Mouse (Mus musculus) CD4-positive, CD25-positive, alpha-beta regulatory T cell, adult 2 months (primary cell): ENCODE measurements at regions not wholly inside any gene's neighbourhood (a gene's known extent, or its start where the extent isn't known, plus 50 kb on each side); places are given as distances from the start of the nearest gene placed in this dataset.
"Not testable (repeated sequence)": the region's sequence is repeated elsewhere in the genome, so short reads cannot be mapped to it uniquely, and the experiment has no call there.

Experiments used
- DNase-seq: peaks from one replicate; pipeline ENCODE4 v3.0.0-alpha.2; 2012; ENCODE audit warnings: low read depth, low spot score

GRCm38 (mm10) chrX:159066212-159066611, 143.9 kb upstream of the Rps6ka3 start:
- DNase-seq, result no peak

DNA sequence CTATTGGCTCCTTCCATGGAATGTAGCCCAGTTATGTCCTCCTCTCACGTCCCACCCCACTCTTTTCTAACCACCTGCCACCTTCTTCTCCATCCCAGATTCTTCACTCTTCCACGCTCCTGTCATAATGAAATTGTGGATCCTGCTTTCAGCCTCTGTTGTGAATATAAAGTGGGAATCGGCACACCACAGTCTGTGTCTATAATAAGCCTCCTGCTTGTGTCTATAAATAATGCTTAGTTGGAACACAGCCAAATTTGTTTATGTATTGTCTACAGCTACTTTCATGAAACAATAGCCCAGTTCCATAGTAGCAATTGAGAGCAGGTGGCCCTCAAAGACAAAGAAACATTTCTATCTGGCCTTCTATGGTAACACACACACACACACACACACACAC, 137.5 kb upstream of the Rps6ka3 start:
- DNase-seq, result no peak

GRCm38 (mm10) chrX:159073533-159073932, 136.6 kb upstream of the Rps6ka3 start:
- DNase-seq, result no peak

GRCm38 (mm10) chrX:159080508-159080907, 129.6 kb upstream of the Rps6ka3 start:
- DNase-seq, result peak; percentile 54

- DNase-seq, result not testable (repeated sequence)
These were observed 99.5 kb upstream of the Rps6ka3 start for GRCm38 (mm10) chrX:159110651-159111050.

DNA sequence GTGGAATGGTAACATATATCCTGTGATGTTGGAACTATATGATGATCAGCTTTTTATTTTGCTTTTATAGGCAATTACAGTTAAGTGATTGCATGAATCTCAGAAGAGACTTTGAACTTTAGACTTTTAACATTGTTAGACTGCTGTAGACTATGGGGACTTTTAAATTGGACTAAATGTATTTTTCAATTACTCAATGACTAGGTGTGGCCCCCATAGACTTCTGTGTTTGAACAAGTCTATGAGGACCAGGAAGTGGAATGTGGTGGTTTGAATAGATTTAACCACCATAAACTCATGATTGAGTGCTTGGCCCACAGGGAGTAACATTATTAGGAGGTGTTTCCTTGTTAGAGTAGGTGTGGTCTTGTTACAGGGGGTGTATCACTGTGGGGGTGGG, 93.9 kb upstream of the Rps6ka3 start:
- DNase-seq, result no peak

- no peak for DNase-seq
These were observed 69.6 kb upstream of the Rps6ka3 start for GRCm38 (mm10) chrX:159140554-159140953.

DNA sequence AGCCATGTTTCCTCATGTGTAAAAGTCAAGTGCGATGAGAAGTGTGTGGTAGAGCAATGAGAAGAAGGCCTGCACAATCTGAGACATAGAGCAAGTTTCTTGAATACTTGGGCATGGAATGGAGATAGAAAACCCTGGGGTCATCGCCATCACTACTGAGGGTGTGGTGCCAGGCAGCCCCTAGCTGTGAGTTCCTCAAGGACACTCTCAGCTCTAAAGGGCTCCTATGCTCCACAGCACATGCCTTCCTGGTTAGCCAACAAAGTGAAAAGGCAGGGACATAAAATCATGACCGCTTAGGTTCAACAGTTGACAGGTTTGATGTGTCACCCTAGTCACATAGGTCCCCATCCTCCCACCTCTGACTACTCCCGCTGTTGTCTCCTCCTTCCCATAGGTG, 66.8 kb upstream of the Rps6ka3 start:
- DNase-seq, result no peak

GRCm38 (mm10) chrX:159144674-159145073, 65.4 kb upstream of the Rps6ka3 start:
- DNase-seq, result no peak

DNA sequence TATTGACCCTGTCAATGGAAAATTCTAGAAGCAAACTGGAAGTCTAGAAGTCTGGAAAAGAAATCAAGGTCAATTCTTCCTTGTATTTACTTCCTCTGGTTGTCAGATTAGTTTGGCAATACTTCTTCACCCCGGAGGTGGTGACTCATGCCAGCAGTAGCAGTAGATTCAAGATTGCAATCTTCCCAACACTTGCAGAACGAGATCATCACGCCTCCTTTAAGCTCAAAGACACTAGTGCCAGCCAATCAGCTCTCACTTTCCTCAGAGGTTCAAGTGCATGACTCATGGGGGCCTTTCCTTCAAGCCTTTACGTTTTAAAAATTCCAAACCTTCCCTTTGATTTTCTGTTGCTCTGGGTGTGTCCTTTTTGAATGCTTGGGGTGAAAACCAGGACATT, 64.9 kb upstream of the Rps6ka3 start:
- DNase-seq, result peak; percentile 17

DNA sequence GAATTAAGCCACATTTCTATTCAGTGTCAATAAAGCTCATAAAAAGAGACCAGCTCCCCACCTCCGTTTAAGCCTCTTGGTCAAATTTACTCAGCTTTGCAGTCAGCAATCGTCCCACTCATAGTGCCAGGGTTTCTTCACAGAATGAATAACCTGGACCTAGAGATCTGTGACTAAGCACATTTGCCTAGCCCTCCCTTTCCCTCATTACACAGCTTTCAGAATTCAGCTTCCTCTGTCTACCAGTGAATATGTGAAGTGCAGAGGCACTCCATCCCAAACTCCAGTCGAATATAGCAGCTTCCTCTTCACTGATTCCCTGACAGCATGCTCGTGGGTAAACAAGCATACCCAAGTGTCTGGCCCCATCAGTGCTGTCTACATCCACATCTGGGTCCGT, 54.3 kb upstream of the Rps6ka3 start:
- DNase-seq, result no peak

GRCm38 (mm10) chrX:159156976-159157375, 53.1 kb upstream of the Rps6ka3 start:
- no peak for DNase-seq

DNA sequence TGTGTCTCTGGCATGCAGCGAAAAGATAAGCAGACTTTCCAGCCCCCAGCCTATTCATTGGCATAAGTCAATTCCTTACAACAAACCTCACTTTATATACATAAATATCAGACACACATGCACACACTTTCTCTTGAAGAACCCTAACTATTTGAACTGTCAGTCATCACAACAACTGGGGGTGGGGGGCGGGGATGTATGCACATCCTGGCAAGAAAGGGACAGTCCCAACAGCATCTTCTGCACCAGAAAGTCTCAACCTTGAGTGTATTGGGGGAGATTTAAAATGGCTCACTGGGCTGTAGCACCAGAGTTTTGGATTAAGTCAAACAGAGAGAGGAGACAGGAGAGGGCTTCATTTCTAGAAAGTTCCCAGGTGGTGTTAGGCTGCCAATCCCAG, 50.4 kb upstream of the Rps6ka3 start:
- DNase-seq, result peak; percentile 56
